Mouse (Mus musculus) layer of hippocampus, postnatal 25 days (tissue): Measurements from ENCODE around the gene Gpr21. TPM values are rescaled to one million over a fixed set of nuclear protein-coding genes. Genes with fewer than 3 reads are reported as not detected.
"Not testable (repeated sequence)": the region's sequence is repeated elsewhere in the genome, so short reads cannot be mapped to it uniquely, and the experiment has no call there.

Source experiments
- DNase-seq, 2 experiments: peaks; one replicate each; pipeline ENCODE4 v3.0.0; 2022; ENCODE audit warnings: mixed read lengths in 2 of 2, low spot score in 1 of 2; ENCODE audit errors: extremely low spot score in 1 of 2
- total RNA-seq, 2 experiments: library from RNA; stranded (reverse); gene quantifications; 2 replicates each; pipeline ENCODE4 v1.2.3; 2021

Gpr21 gene
- total RNA-seq, result 1 to 10 TPM; 1.8 to 3.7 TPM

DNA sequence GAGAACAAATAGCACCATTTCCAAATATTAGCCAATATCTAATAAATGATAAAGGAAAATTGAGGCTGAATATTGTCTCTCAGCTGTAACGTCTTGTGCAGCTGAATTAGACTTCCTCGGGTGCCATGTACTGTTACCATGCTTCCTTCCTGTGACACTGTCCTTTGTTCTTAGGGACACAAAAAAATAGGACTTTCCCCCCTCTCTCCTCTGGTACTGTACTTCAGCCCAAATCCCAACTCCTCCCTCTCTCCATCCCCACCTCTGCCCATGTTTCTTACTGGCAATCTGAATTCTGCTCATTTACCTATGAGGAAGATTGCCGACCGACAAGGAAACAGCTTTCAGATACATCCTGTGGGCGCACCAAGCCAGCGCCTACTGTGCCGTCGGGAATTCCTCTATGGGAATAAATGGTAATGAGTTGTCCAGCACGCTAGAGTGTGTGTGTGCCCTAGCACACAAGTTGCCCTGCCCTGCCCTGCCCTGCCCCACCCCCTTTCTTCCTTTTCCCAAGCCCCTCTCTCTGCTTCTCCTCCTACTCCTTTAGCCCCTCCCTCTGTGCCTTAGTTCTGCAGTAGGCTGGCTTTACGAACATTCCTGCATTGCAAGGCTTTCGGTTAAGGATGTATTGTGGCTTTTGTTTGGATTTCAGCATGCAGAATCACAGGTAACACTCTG lies at the start of gene Gpr21:
Gene Gpr21 (plus strand): TSS at position 303 of the 681 bp plus-strand sequence.
- no peak for DNase-seq

DNA sequence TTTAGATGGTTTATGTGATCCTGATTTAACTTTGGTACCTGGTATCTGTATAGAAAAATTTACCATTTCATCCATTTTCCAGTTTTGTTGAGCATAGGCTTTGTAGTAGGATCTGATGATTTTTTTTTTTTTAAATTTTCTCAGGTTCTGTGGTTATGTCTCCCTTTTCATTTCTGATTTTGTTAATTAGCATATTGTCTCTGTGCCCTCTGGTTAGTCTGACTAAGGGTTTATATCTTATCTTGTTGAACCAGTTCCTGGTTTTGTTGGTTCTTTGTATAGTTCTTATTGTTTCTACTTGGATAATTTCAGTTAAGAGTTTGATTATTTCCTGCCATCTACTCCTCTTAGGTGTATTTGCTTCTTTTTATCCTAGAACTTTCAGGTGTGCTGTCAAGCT lies 36.6 kb upstream of the Gpr21 start:
- DNase-seq, result no peak

DNA sequence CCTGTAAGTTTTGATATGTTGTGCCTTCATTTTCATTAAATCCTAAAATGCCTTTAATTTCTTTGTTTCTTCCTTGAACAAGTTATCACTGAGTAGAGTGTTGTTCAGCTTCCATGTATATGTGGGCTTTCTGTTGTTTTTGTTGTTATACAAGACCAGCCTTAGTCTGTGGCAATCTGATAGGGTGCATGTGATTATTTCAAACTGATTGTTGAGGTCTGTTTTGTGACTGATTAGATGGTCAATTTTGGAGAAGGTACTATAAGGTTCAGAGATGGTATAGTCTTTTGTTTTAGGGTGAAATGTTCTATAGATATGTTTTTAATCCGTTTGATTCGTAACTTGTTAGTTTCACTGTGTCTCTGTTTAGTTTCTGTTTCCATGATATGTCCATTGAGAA lies 36.1 kb upstream of the Gpr21 start:
- no peak for DNase-seq

DNA sequence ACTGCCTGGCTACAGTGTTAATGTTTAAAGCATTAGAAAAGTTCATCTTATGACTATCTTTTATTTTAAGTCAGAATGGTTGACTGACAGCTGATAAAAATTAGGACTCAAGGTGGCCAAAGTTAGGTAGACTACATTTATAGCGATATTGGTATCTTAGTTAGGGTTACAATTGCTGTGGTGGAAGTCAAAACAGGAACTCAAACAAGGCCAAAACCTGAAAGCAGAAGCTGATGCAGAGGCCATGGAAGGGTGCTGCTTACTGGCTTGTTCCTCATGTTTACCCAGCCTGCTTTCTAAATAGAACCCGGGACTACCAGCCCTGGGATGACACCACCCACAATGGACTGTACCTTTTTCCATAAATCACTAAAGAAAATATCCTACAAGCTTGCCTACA lies 32.0 kb upstream of the Gpr21 start:
- DNase-seq, result no peak

DNA sequence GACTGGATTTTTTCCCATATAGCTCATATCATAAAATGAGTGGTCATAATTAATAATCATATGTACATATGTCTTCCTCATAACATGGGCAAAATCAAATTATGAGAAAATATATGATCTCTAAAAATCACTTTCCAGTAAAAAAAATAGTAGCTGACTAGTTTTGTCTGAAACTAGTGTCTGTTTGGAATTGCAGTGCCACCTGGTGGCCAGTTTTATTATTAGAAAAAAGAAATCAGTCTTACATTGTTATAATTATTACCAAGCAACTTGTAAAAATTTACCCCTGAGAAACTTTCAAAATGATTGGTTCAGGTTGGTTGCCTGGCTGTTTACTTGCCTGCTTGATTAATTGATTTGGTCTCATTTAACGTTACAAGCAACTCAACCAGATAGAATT lies 30.8 kb upstream of the Gpr21 start:
- peak in 1 of 2 experiments; percentile 38 for DNase-seq

DNA sequence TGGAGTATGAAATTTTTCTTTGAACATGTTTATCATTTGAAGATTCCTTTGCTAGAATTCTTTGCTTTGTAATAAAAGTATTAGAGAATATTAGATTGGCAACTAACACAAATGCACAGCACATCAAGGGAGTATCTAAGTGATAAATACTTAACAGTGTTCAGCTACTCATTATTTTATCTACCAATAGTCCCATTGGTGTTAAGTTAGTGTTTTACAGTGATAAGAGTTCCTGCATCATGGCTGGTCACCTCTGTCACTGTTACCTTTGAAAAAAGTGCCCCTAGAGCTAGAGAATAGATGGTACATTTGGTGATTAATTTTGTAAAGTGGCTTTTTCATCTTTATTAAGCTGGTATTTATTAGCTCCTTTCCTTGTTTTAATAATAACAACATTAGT lies 29.7 kb upstream of the Gpr21 start:
- DNase-seq, result no peak

DNA sequence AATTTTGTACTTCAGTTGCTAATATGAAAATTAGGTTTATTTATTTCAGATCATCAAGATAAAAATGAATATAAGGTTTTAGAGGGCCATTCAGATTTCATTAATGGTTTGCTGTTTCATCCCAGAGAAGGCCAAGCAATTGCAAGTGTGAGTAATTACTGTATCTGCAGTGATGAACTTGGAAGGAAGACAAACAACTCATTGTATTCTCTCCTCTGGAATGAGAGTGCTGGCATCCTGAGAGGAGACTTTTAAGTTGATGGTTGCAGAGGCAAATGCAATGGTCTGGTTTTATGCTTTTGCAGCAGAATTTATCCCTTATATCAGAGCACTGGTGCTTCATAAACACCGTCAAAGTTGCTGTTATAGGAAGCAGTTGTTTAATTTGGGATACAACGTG lies 27.2 kb upstream of the Gpr21 start:
- no peak for DNase-seq

DNA sequence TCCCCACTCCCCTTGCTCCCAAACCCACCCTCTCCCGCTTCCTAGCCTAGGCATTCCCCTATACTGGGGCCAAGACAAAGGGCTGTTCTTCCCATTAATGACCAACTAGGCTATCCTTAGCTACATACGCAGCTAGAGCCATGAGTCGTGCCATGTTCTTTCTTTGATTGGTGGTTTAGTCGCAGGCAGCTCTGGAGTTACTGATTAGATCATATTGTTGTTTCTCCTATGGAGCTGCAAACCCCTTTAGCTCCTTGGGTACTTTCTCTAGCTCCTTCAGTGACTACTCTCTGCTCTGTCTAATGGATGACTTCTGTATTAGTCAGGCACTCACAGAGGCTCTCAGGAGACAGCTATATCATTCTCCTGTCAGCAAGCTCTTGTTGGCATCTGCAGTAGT lies 18.8 kb upstream of the Gpr21 start:
- DNase-seq, result no peak

DNA sequence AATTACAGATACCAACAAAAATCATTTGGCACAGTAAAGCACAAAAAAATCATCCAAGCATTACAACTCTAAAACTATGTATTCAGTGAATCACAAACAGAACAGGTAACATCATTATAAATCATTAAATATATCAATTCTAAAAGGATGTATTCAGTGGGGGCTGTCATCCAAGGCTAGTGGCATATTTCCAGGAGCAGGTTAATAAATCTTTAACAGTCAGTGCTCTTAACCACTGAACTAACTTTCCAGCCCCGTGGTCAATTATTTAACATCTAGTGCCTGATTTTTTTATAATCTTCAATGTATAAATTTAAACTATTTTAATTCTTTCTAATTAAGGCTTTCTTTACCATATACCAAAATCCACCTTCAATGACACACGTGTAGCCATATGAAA lies 10.3 kb upstream of the Gpr21 start:
- DNase-seq, result not testable (repeated sequence)

DNA sequence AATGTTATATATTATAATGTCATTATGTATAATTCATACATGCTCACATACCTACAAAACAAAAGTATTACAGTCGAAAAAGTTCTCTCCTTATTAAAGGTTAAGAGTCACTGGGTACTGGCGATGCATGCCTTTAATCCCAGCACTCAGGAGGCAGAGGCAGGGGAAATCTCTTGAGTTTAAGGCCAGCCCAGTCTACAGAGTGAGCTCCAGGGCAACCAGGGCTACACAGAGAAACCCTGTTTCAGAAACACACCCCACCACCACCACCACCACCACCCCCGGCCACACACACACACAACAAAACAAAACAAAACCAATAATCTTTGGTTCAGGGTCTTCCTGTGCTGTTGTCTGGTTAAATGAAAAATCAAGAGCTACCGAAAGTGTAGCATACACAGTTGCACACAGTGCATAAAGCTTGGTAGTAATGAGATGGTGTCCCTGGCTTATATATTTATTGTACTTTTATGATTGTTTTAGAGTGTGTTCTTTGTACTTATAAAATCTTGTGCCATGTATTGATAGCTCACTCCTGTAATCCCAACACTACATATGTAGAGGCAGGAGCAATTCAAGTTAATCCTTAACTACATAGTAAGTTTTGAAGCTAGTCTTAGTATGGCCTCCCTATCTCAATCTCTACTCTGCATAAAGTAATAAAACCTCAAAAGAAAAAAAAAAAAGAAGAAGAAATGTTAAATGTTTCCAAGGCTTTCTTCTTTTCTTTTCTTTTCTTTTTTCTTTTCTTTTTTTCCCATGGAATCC lies 4.8 kb upstream of the Gpr21 start:
- no peak for DNase-seq

DNA sequence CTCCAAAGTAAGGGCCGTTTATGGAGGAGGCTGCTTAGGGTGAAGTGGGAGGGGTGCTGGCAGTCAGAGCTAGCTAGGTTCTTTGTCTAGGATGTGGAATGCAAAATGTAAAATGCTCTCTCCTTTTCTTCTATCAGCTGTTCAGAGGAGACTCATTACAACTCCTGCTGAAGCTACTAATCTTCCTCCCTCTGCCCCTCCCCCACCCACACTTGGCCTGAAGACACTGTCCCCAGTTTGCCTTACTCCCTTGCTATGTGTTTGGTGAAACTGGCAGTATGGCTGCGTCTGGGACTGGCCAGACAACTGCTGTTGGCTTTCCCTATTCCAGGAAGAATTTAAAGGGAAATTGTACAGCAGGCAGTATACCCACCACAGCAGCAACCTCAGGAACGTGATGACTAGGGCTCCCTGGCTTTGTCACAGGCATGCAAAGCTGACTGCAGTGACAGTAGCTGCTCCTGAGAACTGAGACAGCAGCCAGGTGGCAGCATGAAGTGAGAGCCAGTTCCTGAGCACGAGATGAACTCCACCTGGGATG lies 860 bp downstream of the Gpr21 start:
- no peak for DNase-seq

DNA sequence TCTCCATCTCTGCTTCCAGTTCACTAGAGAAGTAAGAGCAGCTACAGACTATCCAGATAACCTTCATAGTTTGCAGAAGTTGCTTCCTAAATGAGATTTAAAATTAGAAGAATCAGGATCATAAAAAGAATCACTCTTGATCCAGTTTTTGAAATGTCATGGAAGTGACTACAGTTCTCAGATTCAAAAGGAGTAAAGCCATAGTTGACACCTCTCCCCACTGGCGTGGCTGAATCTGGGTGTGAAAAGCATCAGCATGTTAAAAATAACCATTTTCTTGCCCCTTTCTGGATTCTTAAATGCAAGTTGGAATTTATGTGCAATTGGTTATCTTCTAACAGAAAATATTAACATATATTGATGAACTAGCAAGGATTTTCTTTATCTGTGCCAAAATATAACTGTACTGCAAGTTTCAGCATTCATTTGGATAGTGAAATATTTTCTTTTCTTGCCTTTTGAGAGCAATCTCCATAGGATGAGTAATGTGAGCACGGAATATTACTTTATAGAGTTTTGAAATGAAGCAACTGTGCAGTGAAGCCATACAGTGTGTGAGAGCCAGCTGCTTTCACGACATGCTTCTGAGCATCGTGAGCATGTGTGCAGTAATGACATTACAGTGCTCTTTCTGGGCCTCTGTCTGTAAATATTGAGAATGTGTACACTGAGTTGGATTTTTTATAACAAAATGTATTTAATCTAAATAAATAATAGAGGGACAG lies 2.6 kb downstream of the Gpr21 start:
- no peak for DNase-seq

DNA sequence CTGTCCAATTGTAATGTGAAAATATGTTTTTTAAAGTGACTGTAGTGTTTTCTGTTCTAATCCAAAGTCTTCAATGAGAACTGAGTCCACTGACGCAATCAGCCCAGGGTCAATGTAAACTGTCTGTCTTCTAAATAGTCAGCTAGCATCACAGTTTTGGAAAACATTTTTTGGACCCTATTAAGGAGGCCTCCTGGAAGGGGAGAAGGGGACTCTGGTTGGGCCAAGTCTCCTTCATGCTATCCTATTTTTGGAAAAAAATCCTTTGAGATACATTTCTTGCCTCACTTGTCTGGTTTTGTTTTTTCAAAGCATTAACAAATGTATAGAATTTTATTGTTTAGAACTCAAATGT lies 3.1 kb downstream of the Gpr21 start:
- DNase-seq, result no peak

DNA sequence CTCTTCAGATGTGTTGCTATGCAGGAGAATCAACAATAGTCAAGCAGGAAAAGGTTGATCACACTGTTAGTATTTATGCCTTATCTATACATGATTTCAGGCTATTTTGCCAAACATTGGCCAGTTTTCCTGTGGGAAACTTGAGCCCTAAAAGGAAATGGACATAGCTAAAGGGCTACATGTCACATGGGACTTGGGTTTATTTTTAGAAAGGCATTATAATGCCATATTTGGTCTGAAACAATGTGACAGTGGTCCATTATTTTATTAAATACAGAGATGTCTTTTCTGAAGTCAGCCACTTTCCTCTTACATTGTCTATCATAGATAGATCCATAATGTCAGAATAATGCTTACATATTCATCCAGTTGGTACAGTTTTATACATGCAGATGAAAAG lies 11.5 kb downstream of the Gpr21 start:
- no peak for DNase-seq

DNA sequence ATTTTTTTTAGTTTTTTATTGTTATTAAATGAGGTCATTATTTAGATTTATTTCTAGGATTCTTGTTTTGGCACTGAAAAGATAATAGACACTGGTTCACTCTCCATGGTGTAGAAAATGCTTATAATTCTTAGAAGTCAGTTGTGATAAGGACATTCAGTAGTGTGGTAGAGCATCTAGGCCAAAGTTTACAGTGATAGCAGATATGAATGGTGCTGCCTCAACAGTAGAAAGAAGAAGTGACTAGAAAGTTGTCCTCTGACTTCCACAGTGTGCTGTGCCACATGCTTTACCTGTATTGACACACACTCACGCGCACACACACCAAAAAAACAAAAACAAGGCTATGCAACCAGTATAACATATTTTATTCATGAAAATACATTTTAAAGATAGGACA lies 13.3 kb downstream of the Gpr21 start:
- DNase-seq, result no peak

DNA sequence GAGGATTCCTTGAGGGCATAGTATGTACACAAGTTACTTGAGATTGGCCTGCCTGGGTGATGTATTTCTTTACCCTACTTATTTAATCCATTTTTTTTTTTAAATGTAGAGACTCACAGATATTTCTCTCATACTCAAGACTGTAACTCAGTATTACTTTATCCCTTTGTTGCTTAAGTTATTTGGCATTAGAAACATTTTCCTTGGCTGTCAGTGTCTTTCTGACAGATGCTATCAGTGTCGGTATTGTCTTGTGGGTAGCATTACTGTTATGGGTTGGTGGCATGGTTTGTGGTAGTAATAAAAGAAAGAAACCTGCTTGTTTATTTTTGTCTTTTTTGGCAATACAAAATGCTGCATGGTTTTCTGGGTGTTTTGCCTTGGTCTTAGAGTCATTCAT lies 14.6 kb downstream of the Gpr21 start:
- no peak for DNase-seq

DNA sequence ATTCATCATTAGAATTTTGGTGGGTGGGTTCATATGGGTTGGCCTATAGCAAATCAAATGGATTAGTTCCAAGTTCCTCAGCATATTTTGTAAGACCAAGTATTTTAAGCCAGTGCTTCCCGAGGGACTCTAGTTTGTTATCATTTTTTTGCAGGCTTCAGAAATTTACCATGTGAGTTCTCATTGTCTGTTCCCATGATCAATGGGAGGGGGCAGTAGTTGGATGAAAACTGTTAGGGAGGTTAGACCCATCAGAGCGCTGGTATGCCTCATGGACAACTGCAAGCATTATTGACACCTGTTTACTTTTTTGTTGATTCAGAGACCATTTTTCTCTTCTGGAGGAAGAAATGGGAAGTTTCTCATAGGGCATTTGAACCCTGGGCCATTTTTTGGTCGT lies 15.5 kb downstream of the Gpr21 start:
- DNase-seq, result no peak

DNA sequence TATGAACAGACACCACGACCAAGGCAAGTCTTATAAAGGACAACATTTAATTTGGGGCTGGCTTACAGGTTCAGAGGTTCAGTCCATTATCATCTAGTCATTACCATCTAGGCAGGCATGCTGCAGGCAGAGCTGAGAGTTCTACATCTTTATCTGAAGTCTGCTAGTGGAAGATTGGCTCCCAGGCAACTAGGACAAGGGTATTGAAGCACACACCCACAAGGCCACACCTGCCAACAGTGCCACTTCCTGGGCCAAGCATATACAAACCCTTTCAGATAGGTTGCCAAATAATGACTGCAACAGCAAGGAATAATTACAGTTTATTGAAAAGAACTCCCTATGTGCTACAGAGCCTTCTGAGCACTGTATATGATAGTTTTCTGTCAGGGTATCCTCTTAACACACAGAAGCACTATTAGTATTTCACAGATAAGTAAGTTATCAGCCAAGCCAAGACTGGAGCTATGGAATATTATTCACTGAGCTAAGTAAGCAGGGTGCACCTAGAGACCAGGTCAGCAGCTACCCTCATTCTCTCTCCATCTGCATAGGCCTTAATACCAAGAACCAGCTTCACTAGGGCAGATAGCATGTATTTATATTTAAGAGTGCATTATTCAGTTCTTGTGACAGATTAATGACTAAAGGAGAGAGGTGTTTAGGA lies 33.3 kb downstream of the Gpr21 start:
- DNase-seq, result no peak

DNA sequence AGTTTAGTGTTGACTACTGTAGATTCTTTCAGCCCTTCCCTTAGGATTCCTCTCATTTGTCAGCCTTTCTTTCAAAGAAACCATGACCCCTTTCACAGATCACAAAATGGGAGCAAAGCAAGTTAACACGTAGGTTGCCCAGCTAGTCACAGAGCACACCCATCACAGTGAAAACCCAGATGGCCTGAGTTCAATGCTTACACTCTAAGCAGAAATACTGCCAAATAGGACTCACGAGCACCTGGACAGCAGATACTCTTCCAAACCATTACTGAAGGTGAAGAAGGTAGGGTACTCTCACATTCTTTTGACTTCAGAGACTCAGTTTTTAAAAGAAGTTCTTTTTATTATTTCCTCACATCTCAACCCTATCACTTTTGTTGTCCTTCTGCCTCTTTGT lies 40.2 kb downstream of the Gpr21 start:
- DNase-seq, result no peak

DNA sequence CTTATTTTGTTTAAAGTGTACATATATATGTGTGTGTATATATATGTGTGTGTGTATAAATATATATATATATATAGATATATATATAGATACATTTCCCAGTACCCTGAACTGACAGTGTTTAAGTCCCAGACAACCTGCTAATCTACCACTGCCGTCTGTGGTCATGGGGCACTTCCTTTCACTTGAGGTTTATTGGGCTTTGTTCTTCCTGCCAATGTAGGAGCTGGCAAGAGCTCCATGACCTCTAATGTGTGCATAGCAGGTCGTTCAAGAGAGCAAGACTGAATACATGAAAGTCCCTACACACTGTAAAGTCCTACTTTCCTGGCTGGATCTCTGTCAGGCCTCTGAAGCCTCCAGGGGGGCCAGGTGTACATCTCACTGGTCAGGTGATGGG lies 49.4 kb downstream of the Gpr21 start:
- DNase-seq, result no peak

DNA sequence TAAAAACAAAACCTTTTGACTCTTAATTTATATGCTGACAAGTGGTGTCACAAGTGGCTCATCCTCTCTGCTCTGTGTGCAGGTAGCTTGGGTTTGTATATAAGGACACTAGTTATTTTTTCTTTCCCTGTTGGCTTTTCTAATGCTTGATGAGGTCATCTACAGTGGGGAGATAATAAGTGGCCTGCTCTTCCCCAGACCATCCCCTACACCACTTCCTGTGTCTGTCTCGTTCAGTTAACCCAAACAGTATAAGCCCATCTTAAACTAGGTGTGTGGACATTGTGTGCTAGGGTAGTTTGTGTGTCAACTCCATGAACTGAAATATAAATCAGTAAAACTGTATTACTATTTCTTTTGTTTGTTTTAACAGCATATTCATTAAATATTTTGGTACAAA lies 49.9 kb downstream of the Gpr21 start:
- DNase-seq, result no peak
